Mouse (Mus musculus) C2C12 (cell line): Measurements from ENCODE around the gene Ifna6. TPM values are rescaled to one million over a fixed set of nuclear protein-coding genes. Genes with fewer than 3 reads are reported as not detected.

ENCODE experiments used
- H3K27me3 ChIP-seq: one replicate; pipeline ENCODE4 v1.6.1; 2011; ENCODE audit not compliant: control insufficient read depth, insufficient read depth, insufficient read length
- H3K36me3 ChIP-seq: one replicate; pipeline ENCODE4 v1.6.1; 2011; ENCODE audit not compliant: control insufficient read depth, insufficient read depth
- H3K4me3 ChIP-seq: one replicate; pipeline ENCODE4 v1.5.1; 2011; ENCODE audit warnings: mild to moderate bottlenecking, control low read depth; ENCODE audit not compliant: poor library complexity, insufficient read depth, severe bottlenecking
- H3K79me2 ChIP-seq: one replicate; pipeline ENCODE4 v1.6.1; 2011; ENCODE audit not compliant: control insufficient read depth, insufficient read depth
- H3K79me3 ChIP-seq: one replicate; pipeline ENCODE4 v1.6.1; 2011; ENCODE audit warnings: low read depth, control low read depth
- H3ac ChIP-seq: one replicate; pipeline ENCODE3; 2011; ENCODE audit warnings: low read depth; ENCODE audit not compliant: control insufficient read depth, insufficient read length
- CEBPB ChIP-seq: IDR thresholded peaks from one replicate; pipeline ENCODE4 v1.6.1; 2011; ENCODE audit warnings: low read depth, mild to moderate bottlenecking, control low read depth, moderate library complexity
- CTCF ChIP-seq: IDR thresholded peaks from one replicate; pipeline ENCODE4 v1.5.1; 2011; ENCODE audit not compliant: control insufficient read depth, insufficient read depth, insufficient read length
- FOSL1 ChIP-seq: IDR thresholded peaks from one replicate; pipeline ENCODE4 v1.8.0; 2011; ENCODE audit warnings: mild to moderate bottlenecking, low read length; ENCODE audit not compliant: poor library complexity, insufficient read depth, severe bottlenecking
- MAX ChIP-seq: IDR thresholded peaks from one replicate; pipeline ENCODE4 v1.6.1; 2011; ENCODE audit warnings: mild to moderate bottlenecking, control low read depth
- MYOD1 ChIP-seq: IDR thresholded peaks from one replicate; pipeline ENCODE4 v1.6.1; 2011; ENCODE audit warnings: low read depth; ENCODE audit not compliant: control insufficient read depth, insufficient read length
- MYOG ChIP-seq: IDR thresholded peaks from one replicate; pipeline ENCODE4 v1.6.1; 2011; ENCODE audit not compliant: control insufficient read depth, insufficient read length; ENCODE audit errors: extremely low read depth
- USF1 ChIP-seq: IDR thresholded peaks from one replicate; pipeline ENCODE4 v1.6.1; 2011; ENCODE audit warnings: low read depth, mild to moderate bottlenecking, control low read depth, moderate library complexity
- polyA plus RNA-seq: library from polyadenylated mRNA; unstranded; fragments of >200 nt; fragmentation: generic; extraction: Trizol; gene quantifications from one replicate; pipeline ENCODE4 v1.2.1, GENCODE M21; 2012; ENCODE audit warnings: missing spikeins

Ifna6 gene
- polyA plus RNA-seq, 1 experiment = not detected

GRCm38 (mm10) chr4:88859214-88859613, 32.0 kb downstream of the Ifna6 start:
- no peaks in the 10 kb centered on the region for H3K79me2 ChIP-seq
- H3K79me3 ChIP-seq = no peaks in the 10 kb centered on the region
- no peak overlapping the region for H3ac ChIP-seq
- H3K4me3 ChIP-seq = no peak overlapping the region
- H3K36me3 ChIP-seq = no peaks in the 10 kb centered on the region
- H3K27me3 ChIP-seq = peaks cover 32% of the 10 kb centered on the region
- TF ChIP-seq USF1 = no peak
- no peak for TF ChIP-seq MYOD1
- no peak for TF ChIP-seq CTCF
- no peak for TF ChIP-seq MAX
- TF ChIP-seq MYOG = no peak
- TF ChIP-seq CEBPB = no peak
- no peak for TF ChIP-seq FOSL1

GRCm38 (mm10) chr4:88863309-88863708, 36.1 kb downstream of the Ifna6 start:
- H3K79me3 ChIP-seq = no peaks in the 10 kb centered on the region
- no peaks in the 10 kb centered on the region for H3K36me3 ChIP-seq
- no peaks in the 10 kb centered on the region for H3K79me2 ChIP-seq
- no peak overlapping the region for H3K4me3 ChIP-seq
- no peak overlapping the region for H3ac ChIP-seq
- TF ChIP-seq MYOG = no peak
- TF ChIP-seq MYOD1 = no peak
- no peak for TF ChIP-seq FOSL1
- no peak for TF ChIP-seq CTCF
- no peak for TF ChIP-seq CEBPB
- TF ChIP-seq MAX = no peak
- peaks cover 28% of the 10 kb centered on the region for H3K27me3 ChIP-seq

- H3K4me3 ChIP-seq = no peak overlapping the region
- H3K79me3 ChIP-seq = no peaks in the 10 kb centered on the region
- H3K79me2 ChIP-seq = no peaks in the 10 kb centered on the region
- H3K27me3 ChIP-seq = peaks cover 27% of the 10 kb centered on the region
- TF ChIP-seq MYOD1 = no peak
- no peak for TF ChIP-seq MAX
- TF ChIP-seq CTCF = no peak
- no peak for TF ChIP-seq MYOG
- TF ChIP-seq FOSL1 = no peak
- TF ChIP-seq USF1 = no peak
- no peak overlapping the region for H3ac ChIP-seq
- H3K36me3 ChIP-seq = no peaks in the 10 kb centered on the region
These were observed 37.4 kb downstream of the Ifna6 start for GRCm38 (mm10) chr4:88864599-88864998.

GRCm38 (mm10) chr4:88865011-88865569, 37.9 kb downstream of the Ifna6 start:
- Histone ChIP-seq H3K4me3 (no peak overlapping the region), H3K36me3 (no peaks in the 10 kb centered on the region), H3ac (no peak overlapping the region), H3K27me3 (peaks cover 22% of the 10 kb centered on the region), H3K79me3 (no peaks in the 10 kb centered on the region), H3K79me2 (no peaks in the 10 kb centered on the region)
- no peak for TF ChIP-seq USF1

DNA sequence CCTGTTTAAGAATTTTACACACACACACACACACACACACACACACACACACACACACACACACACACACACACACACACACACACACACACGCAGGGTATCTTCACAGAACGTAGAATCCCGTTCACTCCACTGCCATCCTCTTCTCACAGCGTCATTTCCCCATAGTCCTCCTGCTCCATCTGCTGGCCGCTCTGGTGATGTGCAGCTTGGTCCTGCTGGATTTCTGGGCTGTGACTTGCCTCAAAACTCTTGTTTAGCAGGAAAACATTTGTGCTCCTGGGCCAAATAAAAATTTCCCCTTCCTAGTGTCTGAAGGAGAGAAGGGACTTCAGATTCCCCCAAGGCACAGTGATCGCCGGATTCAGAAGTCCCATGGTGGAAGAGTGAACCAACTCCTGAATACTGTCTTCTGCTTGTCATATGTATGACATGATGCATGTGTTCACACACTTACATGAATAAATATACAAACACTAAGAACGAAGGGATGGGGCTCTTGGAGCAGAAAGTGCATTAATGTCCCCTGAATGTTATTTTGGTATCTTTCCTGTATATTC, 40.2 kb downstream of the Ifna6 start:
- no peak overlapping the region for H3ac ChIP-seq
- TF ChIP-seq MYOD1 (no peak), MYOG (no peak), USF1 (no peak), MAX (peak; percentile 41), CTCF (peak; percentile 90), FOSL1 (no peak), CEBPB (no peak)
- no peaks in the 10 kb centered on the region for H3K79me2 ChIP-seq
- peaks cover 5% of the 10 kb centered on the region for H3K27me3 ChIP-seq
- H3K4me3 ChIP-seq = peak overlapping the region; percentile 48
- no peaks in the 10 kb centered on the region for H3K79me3 ChIP-seq
- H3K36me3 ChIP-seq = no peaks in the 10 kb centered on the region

- Histone ChIP-seq H3K79me3 (no peaks in the 10 kb centered on the region), H3K79me2 (no peaks in the 10 kb centered on the region), H3K27me3 (no peaks in the 10 kb centered on the region), H3ac (peak overlapping the region; percentile 43), H3K4me3 (peak overlapping the region; percentile 48), H3K36me3 (no peaks in the 10 kb centered on the region)
- TF ChIP-seq CEBPB (no peak), USF1 (no peak)
These were observed 41.0 kb downstream of the Ifna6 start for GRCm38 (mm10) chr4:88867926-88868911.
